Mouse (Mus musculus): ENCODE measurements around the gene Taf1.

Taf1 gene

GRCm38 (mm10) chrX:101532347-101533221, at the start of gene Taf1:
TSS of gene Taf1 (plus strand) at chrX:101532734.
- DNase-seq (ENCODE audit: low spot score in 2 of 2) = peak; percentile 96 to 98

- peak; percentile 64 to 66 for DNase-seq (ENCODE audit: low spot score in 2 of 2)
Measured at GRCm38 (mm10) chrX:101486487-101487152, 45.9 kb upstream of the Taf1 start.

- DNase-seq (ENCODE audit: low spot score in 2 of 2) = no peak
Measured at GRCm38 (mm10) chrX:101504636-101505035, 27.9 kb upstream of the Taf1 start.

- no peak for DNase-seq (ENCODE audit: low spot score in 2 of 2)
Measured at GRCm38 (mm10) chrX:101515710-101516109, 16.8 kb upstream of the Taf1 start.

GRCm38 (mm10) chrX:101518006-101518405, 14.5 kb upstream of the Taf1 start:
- DNase-seq (ENCODE audit: low spot score in 2 of 2) = no peak

GRCm38 (mm10) chrX:101522027-101522426, 10.5 kb upstream of the Taf1 start:
- DNase-seq (ENCODE audit: low spot score in 2 of 2) = peak in 1 of 2 experiments; percentile 22

GRCm38 (mm10) chrX:101527356-101527755, 5.2 kb upstream of the Taf1 start:
- no peak for DNase-seq (ENCODE audit: low spot score in 2 of 2)

- DNase-seq (ENCODE audit: low spot score in 2 of 2) = no peak
Measured at GRCm38 (mm10) chrX:101585455-101585854, 52.9 kb downstream of the Taf1 start.

GRCm38 (mm10) chrX:101616183-101616582, 83.6 kb downstream of the Taf1 start:
- DNase-seq (ENCODE audit: low spot score in 2 of 2) = no peak

GRCm38 (mm10) chrX:101617889-101618288, 85.4 kb downstream of the Taf1 start:
- DNase-seq (ENCODE audit: low spot score in 2 of 2) = no peak

- DNase-seq (ENCODE audit: low spot score in 2 of 2) = no peak
Measured at GRCm38 (mm10) chrX:101620317-101620716, 87.8 kb downstream of the Taf1 start.

GRCm38 (mm10) chrX:101622539-101622938, 90.0 kb downstream of the Taf1 start:
- no peak for DNase-seq (ENCODE audit: low spot score in 2 of 2)

GRCm38 (mm10) chrX:101636821-101637525, 104.4 kb downstream of the Taf1 start:
- no peak for DNase-seq (ENCODE audit: low spot score in 2 of 2)

GRCm38 (mm10) chrX:101638856-101639255, 106.3 kb downstream of the Taf1 start:
- no peak for DNase-seq (ENCODE audit: low spot score in 2 of 2)

- DNase-seq (ENCODE audit: low spot score in 2 of 2) = no peak
Measured at GRCm38 (mm10) chrX:101639306-101639705, 106.8 kb downstream of the Taf1 start.

GRCm38 (mm10) chrX:101639741-101640166, 107.2 kb downstream of the Taf1 start, which contains the start of gene Ogt:
TSS of gene Ogt (plus strand) at chrX:101640060.
- DNase-seq (ENCODE audit: low spot score in 2 of 2) = peak; percentile 92 to 94

GRCm38 (mm10) chrX:101640194-101641160, 107.9 kb downstream of the Taf1 start:
- peak; percentile 33 to 44 for DNase-seq (ENCODE audit: low spot score in 2 of 2)

- DNase-seq (ENCODE audit: low spot score in 2 of 2) = no peak
Measured at GRCm38 (mm10) chrX:101641161-101641530, 108.6 kb downstream of the Taf1 start.

- peak; percentile 24 to 26 for DNase-seq (ENCODE audit: low spot score in 2 of 2)
Measured at GRCm38 (mm10) chrX:101642091-101642490, 109.6 kb downstream of the Taf1 start.

- DNase-seq (ENCODE audit: low spot score in 2 of 2) = no peak
Measured at GRCm38 (mm10) chrX:101645286-101645685, 112.8 kb downstream of the Taf1 start.

- DNase-seq (ENCODE audit: low spot score in 2 of 2) = no peak
Measured at GRCm38 (mm10) chrX:101646621-101647020, 114.1 kb downstream of the Taf1 start.

All from right cerebral cortex, postnatal 10 days (tissue).